Mouse (Mus musculus) liver, embryonic 14.5 days (tissue): ENCODE results near the gene Acoxl. TPM values are rescaled to one million over a fixed set of nuclear protein-coding genes. Genes with fewer than 3 reads are reported as not detected.

Experiments used
- ATAC-seq: fragments of 200-750 bp; cut with Nextera tagmentation; 2 replicates; pipeline ENCODE4 v1.8.0; 2017; ENCODE audit warnings: moderate number of reproducible peaks, mild to moderate bottlenecking, moderate library complexity; ENCODE audit not compliant: insufficient read depth
- DNase-seq, 3 experiments: peaks; one replicate each; pipeline ENCODE4 v3.0.0-alpha.2; 2012 to 2013; ENCODE audit warnings: low read depth in 3 of 3, low spot score in 3 of 3
- H3K27ac ChIP-seq: fragments of 300-500 bp; sonication (generic); 2 replicates; pipeline ENCODE4 v1.5.1; 2014; ENCODE audit warnings: moderate library complexity, mild to moderate bottlenecking, control low read depth, inconsistent platforms
- H3K27me3 ChIP-seq: fragments of 300-500 bp; sonication (generic); 2 replicates; pipeline ENCODE4 v1.6.1; 2014; ENCODE audit warnings: mild to moderate bottlenecking, low read length, moderate library complexity; ENCODE audit not compliant: control insufficient read depth, insufficient read depth
- H3K36me3 ChIP-seq: fragments of 300-500 bp; sonication (generic); replicated peaks from 2 replicates; pipeline ENCODE4 v1.6.1; 2014; ENCODE audit warnings: low read depth; ENCODE audit not compliant: control insufficient read depth, insufficient read depth
- H3K4me1 ChIP-seq, 2 experiments: fragments of 200-500 bp in 1 of 2; fragments of 300-500 bp in 1 of 2; sonication (generic) in 1 of 2; replicated peaks; 2 replicates each; pipeline ENCODE4 v1.6.1; 2012 to 2014; ENCODE audit warnings: antibody characterized with exemption in 1 of 2, inconsistent platforms in 1 of 2, low read length in 1 of 2; ENCODE audit not compliant: control insufficient read depth in 2 of 2, insufficient read depth in 2 of 2
- H3K4me2 ChIP-seq: fragments of 300-500 bp; sonication (generic); 2 replicates; pipeline ENCODE4 v1.6.1; 2014; ENCODE audit warnings: low read depth, mild to moderate bottlenecking, control low read depth, moderate library complexity
- H3K4me3 ChIP-seq, 2 experiments: fragments of 200-500 bp in 1 of 2; fragments of 300-500 bp in 1 of 2; sonication (generic) in 1 of 2; 2 replicates each; pipeline ENCODE4 v1.5.1; 2012 to 2014; ENCODE audit warnings: low read depth in 2 of 2, low read length in 2 of 2, mild to moderate bottlenecking in 2 of 2, control low read depth in 1 of 2, inconsistent platforms in 1 of 2, moderate library complexity in 1 of 2; ENCODE audit not compliant: insufficient read depth in 1 of 2
- H3K9ac ChIP-seq: fragments of 300-500 bp; sonication (generic); replicated peaks from 2 replicates; pipeline ENCODE4 v1.6.1; 2014; ENCODE audit warnings: mild to moderate bottlenecking, control low read depth, moderate library complexity
- H3K9me3 ChIP-seq: fragments of 300-500 bp; sonication (generic); 2 replicates; pipeline ENCODE4 v1.6.1; 2016; ENCODE audit warnings: low read length, mixed read lengths; ENCODE audit not compliant: control insufficient read depth
- CTCF ChIP-seq: IDR thresholded peaks from 2 replicates; pipeline ENCODE4 v1.5.1; 2016; ENCODE audit warnings: antibody characterized with exemption, low read depth, control low read depth
- EP300 ChIP-seq: IDR thresholded peaks from 2 replicates; pipeline ENCODE4 v1.6.1; 2016; ENCODE audit warnings: antibody characterized with exemption, low read depth
- WGBS: fragments of 180-500 bp; shearing (Covaris S2); extraction: QIAGEN DNeasy Blood & Tissue Kit; methylation state at CpG from one replicate; pipeline ENCODE4 v1.1.7; 2014; ENCODE audit not compliant: insufficient replicate concordance; 5-methylcytosine and 5-hydroxymethylcytosine counted together
- polyA plus RNA-seq, 2 experiments: library from polyadenylated mRNA; depleted of rRNA in 1 of 2; stranded (reverse) in 1 of 2; unstranded in 1 of 2; fragments of >200 nt; fragmentation: Nextera tagmentation in 1 of 2; extraction: Ambion mirVana in 1 of 2; gene quantifications; 2 replicates each; pipeline versions ENCODE4 v1.2.1 to v1.2.3; 2012 to 2014

Acoxl gene
- polyA plus RNA-seq, 2 experiments: not detected

GRCm38 (mm10) chr2:128086996-128087526 lies 248.4 kb downstream of the Acoxl start:
- no peaks in the 10 kb centered on the region for H3K36me3 ChIP-seq
- WGBS: 70% methylated on average over 7 of the region's 7 CpGs
- H3K9ac ChIP-seq: no peak overlapping the region
- H3K4me2 ChIP-seq: no peak overlapping the region
- no peaks in the 10 kb centered on the region for H3K27me3 ChIP-seq
- no peak overlapping the region for H3K4me3 ChIP-seq
- no peak overlapping the region for H3K27ac ChIP-seq
- H3K4me1 ChIP-seq: peaks cover 0 to 19% of the 10 kb centered on the region in 2 experiments; a peak in 2 of 4 replicates
- H3K9me3 ChIP-seq: no peaks in the 10 kb centered on the region
- ATAC-seq (no peak), DNase-seq (no peak)
- no peak for TF ChIP-seq EP300
- TF ChIP-seq CTCF: no peak

GRCm38 (mm10) chr2:128087798-128088545 lies 249.3 kb downstream of the Acoxl start:
- Histone ChIP-seq H3K27me3 (no peaks in the 10 kb centered on the region), H3K4me1 (peaks cover 0 to 19% of the 10 kb centered on the region in 2 experiments; a peak in 2 of 4 replicates), H3K4me3 (no peak overlapping the region), H3K27ac (no peak overlapping the region), H3K36me3 (no peaks in the 10 kb centered on the region), H3K9me3 (no peaks in the 10 kb centered on the region), H3K9ac (no peak overlapping the region), H3K4me2 (no peak overlapping the region)
- ATAC-seq (no peak), DNase-seq (no peak)
- no peak for TF ChIP-seq CTCF
- no peak for TF ChIP-seq EP300
- WGBS: 61% methylated on average over 8 of the region's 8 CpGs

GRCm38 (mm10) chr2:128090283-128090885 lies 251.7 kb downstream of the Acoxl start:
- DNase-seq (no peak), ATAC-seq (no peak)
- Histone ChIP-seq H3K4me1 (peaks cover 0 to 13% of the 10 kb centered on the region in 2 experiments; a peak in 2 of 4 replicates), H3K4me2 (no peak overlapping the region), H3K4me3 (no peak overlapping the region), H3K27me3 (no peaks in the 10 kb centered on the region), H3K9ac (no peak overlapping the region), H3K9me3 (no peaks in the 10 kb centered on the region), H3K36me3 (no peaks in the 10 kb centered on the region), H3K27ac (no peak overlapping the region)
- whole genome bisulfite sequencing: 67% methylated on average over 6 of the region's 6 CpGs
- no peak for TF ChIP-seq CTCF
- TF ChIP-seq EP300: no peak

- H3K27ac ChIP-seq: no peak overlapping the region
- no peak for ATAC-seq
- WGBS: 68% methylated on average over 11 of the region's 11 CpGs
Measured at GRCm38 (mm10) chr2:128091431-128092369, 253.0 kb downstream of the Acoxl start.

More at GRCm38 (mm10) chr2:128091431-128092369, 253.0 kb downstream of the Acoxl start:
- no peaks in the 10 kb centered on the region for H3K9me3 ChIP-seq
- no peaks in the 10 kb centered on the region for H3K27me3 ChIP-seq
- peaks cover 0 to 7% of the 10 kb centered on the region in 2 experiments; a peak in 2 of 4 replicates for H3K4me1 ChIP-seq
- H3K4me3 ChIP-seq: no peak overlapping the region
- H3K9ac ChIP-seq: no peak overlapping the region
- no peak for DNase-seq
- no peaks in the 10 kb centered on the region for H3K36me3 ChIP-seq
- no peak overlapping the region for H3K4me2 ChIP-seq
- TF ChIP-seq CTCF (no peak), EP300 (no peak)
